Mouse (Mus musculus) frontal cortex, postnatal 36 days (tissue): ENCODE measurements around the gene Slc24a5.
A peak's percentile ranks its signal among the peaks of the same experiment; 100 is the strongest.
"Not testable (repeated sequence)": the region's sequence is repeated elsewhere in the genome, so short reads cannot be mapped to it uniquely, and the experiment has no call there.

Experiments used
- DNase-seq, 2 experiments: peaks; one replicate each; pipeline ENCODE4 v3.0.0; 2022; ENCODE audit warnings: low spot score in 2 of 2

Gene Slc24a5

GRCm38 (mm10) chr2:125067894-125068293 lies at the start of gene Slc24a5:
Gene Slc24a5 (plus strand): TSS chr2:125068124.
- DNase-seq = no peak

DNA sequence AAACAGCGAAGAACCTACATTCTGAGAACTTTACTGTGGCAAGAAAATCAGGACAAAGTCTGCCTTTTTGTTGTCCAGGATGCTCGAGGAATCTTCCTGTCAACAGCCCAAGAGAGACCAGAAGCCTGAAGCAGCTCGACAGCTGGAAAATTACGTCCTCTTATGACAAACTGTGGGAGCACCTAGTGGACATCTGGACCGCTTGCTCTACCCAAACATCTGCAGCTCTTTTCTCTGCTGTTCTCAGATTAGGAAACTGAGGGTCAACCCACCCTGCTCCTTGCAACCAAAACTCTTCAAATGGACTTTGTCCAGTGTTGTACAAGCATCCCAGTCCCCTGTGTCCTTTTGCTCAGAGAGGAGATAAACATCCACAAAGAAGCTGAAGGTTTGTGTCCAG lies 43.5 kb upstream of the Slc24a5 start:
- no peak for DNase-seq

DNA sequence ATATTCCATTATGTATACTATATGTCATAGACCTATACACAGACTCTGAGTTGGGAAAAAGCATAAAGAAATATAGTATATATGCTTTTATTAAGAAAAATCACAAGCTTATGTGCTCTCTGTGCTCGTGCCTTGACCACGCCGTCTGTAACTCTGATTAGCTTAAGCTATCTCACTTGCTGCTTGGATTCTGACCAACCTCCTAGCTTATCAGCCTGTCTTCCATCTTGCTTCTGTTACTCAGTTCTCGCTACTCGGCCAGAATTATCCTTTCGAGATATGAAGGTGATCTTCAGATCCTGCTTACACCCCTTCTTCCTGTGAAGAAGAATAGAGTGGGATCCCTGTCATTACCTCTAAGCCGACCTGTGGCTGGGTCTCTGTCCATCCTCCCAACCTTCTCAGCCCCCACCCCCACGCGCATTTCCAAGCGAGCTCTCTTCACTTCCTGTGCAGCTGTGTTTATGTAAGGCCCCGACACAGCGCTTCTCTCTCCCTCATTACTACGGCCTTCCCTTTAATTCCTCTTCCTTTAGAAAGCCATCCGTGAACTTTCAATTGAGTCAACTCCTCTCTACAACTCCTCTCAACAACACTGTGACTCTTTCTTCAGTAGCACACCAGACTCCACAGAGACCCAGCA lies 41.4 kb upstream of the Slc24a5 start:
- DNase-seq = no peak

DNA sequence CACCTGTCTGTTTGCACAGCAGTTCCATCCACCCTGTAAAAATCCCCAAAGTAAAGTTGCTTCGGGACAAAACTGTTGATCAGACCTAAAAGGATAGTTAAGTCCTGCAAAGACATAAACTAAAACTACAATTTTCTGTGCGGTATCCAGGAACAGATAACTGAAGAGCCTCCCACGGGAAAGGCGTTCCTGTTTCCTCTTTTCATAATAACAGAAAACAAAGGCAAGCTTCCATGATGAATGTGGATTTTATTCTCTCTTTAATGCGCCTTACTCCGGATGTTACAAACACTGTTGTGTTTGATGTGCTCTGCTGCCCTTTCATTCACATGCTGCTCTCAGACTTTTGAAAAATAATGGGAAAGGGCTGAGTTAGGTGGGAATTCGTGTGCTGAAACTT lies 37.3 kb upstream of the Slc24a5 start:
- no peak for DNase-seq

- DNase-seq = no peak
Observed at GRCm38 (mm10) chr2:125031111-125031510, 36.8 kb upstream of the Slc24a5 start.

DNA sequence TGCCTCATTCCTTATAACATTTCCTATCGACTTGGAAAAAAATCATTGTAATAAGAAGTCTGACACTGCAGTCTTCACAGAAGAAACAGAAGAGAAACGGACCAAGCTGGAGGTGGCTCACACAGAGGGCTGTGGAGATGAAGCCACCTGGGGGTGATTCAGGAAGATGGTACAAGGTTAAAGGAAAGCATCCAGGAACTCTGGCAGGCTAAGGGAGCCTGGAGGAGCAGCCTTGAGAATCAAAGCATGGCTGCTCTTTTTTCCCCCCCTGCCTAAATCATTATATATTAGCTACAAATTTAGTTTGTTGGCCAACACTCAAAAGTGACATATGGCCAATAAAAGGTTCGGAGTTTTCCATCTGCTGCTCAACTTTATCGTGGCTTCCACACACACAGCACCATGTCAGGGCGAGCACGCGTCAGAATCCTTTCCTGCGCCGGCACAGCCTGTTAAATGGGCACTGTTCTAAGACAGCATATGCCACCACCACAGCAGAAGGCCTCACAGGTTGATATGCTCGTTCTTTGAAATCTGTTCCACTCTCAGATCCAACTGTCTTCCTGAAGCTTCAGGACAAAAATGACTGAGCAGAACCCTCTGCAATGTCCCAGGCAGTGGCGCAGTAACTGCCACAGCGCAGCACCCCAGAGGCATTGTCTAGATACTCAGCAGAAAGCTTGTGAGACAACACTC lies 36.2 kb upstream of the Slc24a5 start:
- peak in 1 of 2 experiments; percentile 37 for DNase-seq

DNA sequence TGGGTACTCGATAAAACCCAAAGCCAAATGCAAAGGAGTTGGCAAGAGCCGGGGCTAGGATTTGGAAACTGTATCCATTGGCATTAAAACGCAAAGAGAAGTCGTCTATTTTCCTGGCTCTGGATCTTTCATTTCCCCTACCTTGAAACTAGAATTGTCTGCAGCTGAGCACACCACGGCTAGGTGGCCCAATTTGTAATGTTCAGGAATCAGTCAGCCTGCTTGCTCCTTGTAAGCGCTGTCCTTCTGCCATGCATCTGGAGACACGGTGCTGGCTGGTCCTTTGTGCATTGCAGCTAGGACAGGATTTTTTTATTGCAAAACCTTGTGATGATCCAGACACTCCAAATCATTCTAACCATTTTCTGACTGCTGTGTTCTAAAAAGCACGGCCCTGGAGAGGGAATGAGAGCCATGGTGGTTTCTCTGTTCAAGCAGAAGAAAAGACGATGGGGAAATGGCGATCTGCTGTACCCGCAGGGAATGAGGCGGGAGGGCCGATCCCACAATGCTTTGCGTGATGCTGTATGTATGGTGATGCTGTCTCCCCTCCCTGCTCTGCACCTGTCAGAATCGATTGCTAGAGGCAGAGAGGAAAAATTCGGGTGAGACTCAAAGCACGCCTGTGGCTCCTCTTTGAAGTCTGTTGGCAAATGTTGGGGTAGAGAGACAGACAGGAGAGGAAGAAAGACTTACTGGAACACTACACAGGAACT lies 35.5 kb upstream of the Slc24a5 start:
- peak in 1 of 2 experiments; percentile 35 for DNase-seq

DNA sequence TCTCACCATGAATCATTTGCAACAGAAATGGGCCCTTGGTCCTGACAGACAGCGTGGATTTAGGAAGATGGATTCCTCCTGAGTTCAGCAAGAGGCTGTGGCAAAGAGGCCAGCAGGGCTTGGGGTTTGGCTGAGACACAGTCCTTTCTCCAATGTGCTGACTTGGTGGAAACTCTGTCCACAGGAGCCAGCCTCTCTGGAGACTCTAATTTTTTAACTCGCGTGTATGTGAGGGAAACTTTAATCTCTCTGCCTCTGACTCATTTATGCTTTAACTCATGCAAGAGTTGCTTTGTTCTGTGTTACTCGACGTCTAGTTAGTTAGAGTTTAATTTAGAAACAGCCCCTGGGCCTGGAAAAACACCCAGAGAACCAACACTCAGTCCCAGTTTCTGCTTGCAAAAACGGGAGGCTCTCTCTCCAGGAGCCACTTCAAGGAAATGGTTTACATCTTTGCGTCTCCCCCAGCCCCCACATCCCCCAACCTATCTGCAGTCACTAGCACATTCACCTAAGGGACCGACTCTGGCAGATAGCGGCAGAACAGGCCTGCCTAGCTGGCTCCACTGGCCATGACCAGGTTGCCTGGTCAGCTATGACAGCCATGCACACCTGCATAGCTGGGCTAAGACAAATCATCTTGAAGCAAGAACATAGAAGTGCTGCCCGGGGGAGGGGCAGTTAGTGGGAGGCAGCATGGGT lies 34.7 kb upstream of the Slc24a5 start:
- DNase-seq = no peak

DNA sequence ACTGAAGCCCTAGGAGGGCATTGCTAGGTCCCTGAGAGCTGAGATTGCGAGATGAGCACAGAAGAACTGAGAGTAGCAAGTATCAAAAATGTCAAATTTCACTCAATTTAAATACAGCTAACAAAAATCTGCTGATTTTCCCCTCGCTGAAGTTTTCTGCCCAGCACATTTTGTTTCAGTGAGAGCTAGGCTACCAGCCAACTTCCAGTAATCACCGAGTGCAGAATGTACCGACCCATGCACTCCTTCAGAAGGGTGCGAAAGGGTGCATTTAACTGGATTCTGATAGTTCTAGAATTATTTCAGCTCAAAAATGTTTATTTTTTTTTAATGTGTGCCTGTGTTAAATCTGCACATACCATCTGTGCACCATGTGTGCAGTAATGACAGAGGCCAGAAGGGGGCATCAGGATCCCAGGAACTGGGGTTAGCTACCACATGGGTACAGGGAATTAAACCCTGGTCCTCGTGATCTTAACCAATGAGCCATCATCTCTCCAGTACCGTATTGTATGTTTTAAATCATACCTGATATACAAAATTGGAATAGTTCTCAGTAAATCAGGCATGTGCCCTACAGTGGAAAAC lies 12.5 kb upstream of the Slc24a5 start:
- DNase-seq = no peak

- peak; percentile 27 to 33 for DNase-seq
Observed at GRCm38 (mm10) chr2:125057250-125057815, 10.6 kb upstream of the Slc24a5 start.

GRCm38 (mm10) chr2:125061451-125061850 lies 6.5 kb upstream of the Slc24a5 start:
- DNase-seq = no peak

- no peak for DNase-seq
Observed at GRCm38 (mm10) chr2:125062944-125063343, 5.0 kb upstream of the Slc24a5 start.

- no peak for DNase-seq
Observed at GRCm38 (mm10) chr2:125067373-125067772, 551 bp upstream of the Slc24a5 start.

- no peak for DNase-seq
Observed at GRCm38 (mm10) chr2:125068696-125069095, 772 bp downstream of the Slc24a5 start.

DNA sequence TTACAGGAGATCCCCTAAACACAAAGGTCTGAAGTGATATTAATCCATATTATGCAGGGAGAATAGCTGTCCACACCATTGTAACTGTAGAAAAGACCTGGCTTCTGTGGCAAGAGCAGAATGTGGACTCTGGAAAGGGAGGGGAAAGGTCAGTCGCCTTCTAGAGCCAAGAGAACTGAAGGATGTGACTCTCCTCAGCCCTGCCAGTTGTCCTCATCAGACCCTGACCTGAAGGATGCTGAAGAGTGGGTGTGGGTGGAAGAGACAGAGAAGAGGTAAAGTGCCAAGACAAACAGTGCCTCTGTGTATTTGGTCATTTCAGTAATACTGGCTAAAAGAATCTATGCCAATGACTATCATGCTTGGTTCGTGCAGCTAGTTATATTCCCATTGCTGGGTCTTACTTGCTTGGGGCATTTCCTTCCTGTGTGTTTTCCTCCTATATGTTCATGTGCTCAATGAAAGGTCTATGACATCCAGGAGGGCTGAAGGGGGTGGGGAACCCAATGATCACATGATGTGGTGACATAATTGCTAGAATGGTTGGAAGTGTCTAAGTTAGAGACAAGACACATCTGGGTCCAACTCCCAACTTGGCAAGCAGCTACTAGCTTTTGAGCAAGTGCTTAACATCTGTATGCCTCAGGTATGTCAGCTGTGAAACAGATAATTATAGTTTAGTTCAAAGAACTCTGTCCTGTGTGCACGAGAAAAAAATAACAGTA lies 5.3 kb downstream of the Slc24a5 start:
- no peak for DNase-seq

GRCm38 (mm10) chr2:125083879-125084278 lies 16.0 kb downstream of the Slc24a5 start:
- DNase-seq = no peak

- DNase-seq = no peak
Observed at GRCm38 (mm10) chr2:125088757-125089156, 20.8 kb downstream of the Slc24a5 start.

DNA sequence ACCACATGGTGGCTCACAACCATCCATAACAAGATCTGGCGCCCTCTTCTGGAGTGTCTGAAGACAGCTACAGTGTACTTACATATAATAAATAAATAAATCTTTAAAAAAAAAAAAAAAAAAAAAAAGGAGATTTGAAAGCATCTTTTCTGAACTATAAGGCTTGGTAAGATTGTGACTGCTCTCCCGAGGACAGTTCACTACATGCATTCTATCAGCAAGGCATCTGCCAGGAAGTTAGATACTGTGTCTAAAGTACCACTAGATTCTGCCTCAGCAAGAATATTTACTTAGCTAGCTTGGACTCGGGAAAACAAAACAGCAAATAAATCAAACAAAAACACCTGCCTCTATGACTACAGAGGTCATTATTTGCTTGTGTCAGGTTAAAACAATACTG lies 24.2 kb downstream of the Slc24a5 start:
- not testable (repeated sequence) for DNase-seq

GRCm38 (mm10) chr2:125104491-125104890 lies 36.6 kb downstream of the Slc24a5 start:
- DNase-seq = not testable (repeated sequence)

DNA sequence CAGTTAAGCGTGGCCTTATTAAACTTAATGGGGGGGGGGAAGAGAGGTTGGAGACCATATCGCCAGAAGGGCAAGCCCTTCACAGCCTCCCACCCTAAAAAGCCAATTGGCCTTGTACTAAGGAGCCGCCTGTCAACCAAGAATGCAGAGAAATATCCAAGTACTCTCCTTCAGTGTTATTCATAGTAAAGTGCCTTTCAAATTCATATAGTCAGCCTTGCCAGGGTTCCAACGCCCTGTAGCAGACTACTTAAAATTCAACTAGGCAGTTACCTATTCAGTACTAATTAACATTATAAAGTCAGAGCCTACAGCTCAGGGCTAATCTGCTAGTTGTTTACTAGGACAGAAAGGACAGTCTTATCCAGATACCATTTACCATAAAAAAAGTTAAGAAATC lies 38.6 kb downstream of the Slc24a5 start:
- not testable (repeated sequence) for DNase-seq
